ENCODE assay signal across 14 mouse cellular contexts in the genomic region with DNA sequence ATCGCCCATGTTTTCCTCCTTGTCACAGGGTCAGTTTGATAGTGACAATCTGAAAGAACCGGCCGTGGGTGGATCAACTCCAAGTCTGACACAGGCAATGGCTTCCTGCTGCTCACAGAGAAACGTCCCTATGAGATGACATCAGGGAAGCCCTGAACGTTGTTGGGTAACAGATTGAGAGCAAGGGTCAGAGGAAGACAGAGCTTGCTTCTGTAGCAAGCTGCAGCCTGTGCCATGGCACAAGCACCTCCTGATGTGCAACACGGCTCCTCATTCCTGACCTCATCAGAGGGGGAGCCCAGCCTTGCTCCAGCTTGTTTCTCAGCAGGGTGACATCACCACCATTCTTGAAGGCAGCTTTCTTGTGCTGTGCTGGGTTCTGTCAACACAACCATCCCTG. TPM values are rescaled to one million over a fixed set of nuclear protein-coding genes. Genes with fewer than 3 reads are reported as not detected.
A peak's percentile ranks its signal among the peaks of the same experiment; 100 is the strongest.
DNase-seq lines count a peak whose midpoint lies in the region; ATAC-seq and TF ChIP-seq lines count a peak whose summit lies in the region.
"Had no signal": no experiment of that assay in that cellular context is flagged by ENCODE, and none has a peak within 500 bp of the region (broad histone marks: within the 10 kb centered on the region; RNA-seq: fewer than 3 reads in every experiment).

No protein-coding gene starts in this region.

- in situ Hi-C loops in Patski (cut with MboI; ENCODE audit: low pct_unique_long_range_greater_than_20kb): no loop called here

- H3K4me3 ChIP-seq in heart, embryonic 14.5 days (ENCODE audit: control insufficient read depth in 1 of 2, insufficient read depth in 1 of 2, low read depth in 1 of 2, low read length in 2 of 2): no peak overlapping the region
- H3K4me3 ChIP-seq: embryonic facial prominence, embryonic 13.5 days; hindbrain, embryonic 15.5 days; midbrain, embryonic 10.5 days had no signal

- peak overlapping the region; percentile 48 to 80 for H3K27ac ChIP-seq in heart, embryonic 14.5 days (replicated peaks in 1 of 2; ENCODE audit: control insufficient read depth in 1 of 2, insufficient read depth in 1 of 2, low read depth in 2 of 2, low read length in 2 of 2)
- H3K27ac ChIP-seq: embryonic facial prominence, embryonic 13.5 days; hindbrain, embryonic 15.5 days; midbrain, embryonic 10.5 days had no signal

- no peaks in the 10 kb centered on the region for H3K9me3 ChIP-seq in heart, embryonic 14.5 days (ENCODE audit: control insufficient read depth, low read length)
- H3K9me3 ChIP-seq: embryonic facial prominence, embryonic 13.5 days; hindbrain, embryonic 15.5 days; midbrain, embryonic 10.5 days had no signal

- 16% methylated on average over 6 of the region's 6 CpGs for WGBS in heart, embryonic 14.5 days

- H3K4me1 ChIP-seq in heart, embryonic 14.5 days (ENCODE audit: control insufficient read depth in 2 of 2, insufficient read depth in 2 of 2, low read length in 2 of 2): peaks cover 17 to 23% of the 10 kb centered on the region in 2 experiments
- H3K4me1 ChIP-seq: hindbrain, embryonic 15.5 days; midbrain, embryonic 10.5 days had no signal

- no peak overlapping the region for H3K4me2 ChIP-seq in heart, embryonic 14.5 days (ENCODE audit: low read length)
- H3K4me2 ChIP-seq: embryonic facial prominence, embryonic 13.5 days; hindbrain, embryonic 15.5 days had no signal

- POLR2A ChIA-PET in Patski (lab: Charles Lee): no interaction called here

- no peak for DNase-seq in heart, adult 9 months (ENCODE audit: low spot score in 2 of 2)
- no peak for DNase-seq in Patski (ENCODE audit: low read depth, low spot score)
- peak; percentile 54 for DNase-seq in gonadal fat pad, adult 2 months (ENCODE audit: low read depth)
- peak; percentile 49 for DNase-seq in lung, postnatal 36 days
- DNase-seq in right cerebral cortex, postnatal 25 days: no peak
- no peak for DNase-seq in ovary, postnatal 14 days (ENCODE audit: low spot score)
- DNase-seq: cerebellum, postnatal 25 days; gastrocnemius, postnatal 36 days; kidney, adult 11 months; right cerebral cortex, adult 18-20 months had no signal

- no peak for TF ChIP-seq CTCF in Patski (IDR thresholded peaks at IDR 0.05)

- H3K36me3 ChIP-seq in heart, embryonic 14.5 days (ENCODE audit: control insufficient read depth, insufficient read depth, low read length): no peaks in the 10 kb centered on the region
- H3K36me3 ChIP-seq: embryonic facial prominence, embryonic 13.5 days; hindbrain, embryonic 15.5 days; midbrain, embryonic 10.5 days had no signal

- no peaks in the 10 kb centered on the region for H3K27me3 ChIP-seq in heart, embryonic 14.5 days (ENCODE audit: control insufficient read depth, insufficient read depth, low read length)
- H3K27me3 ChIP-seq in Patski: no peaks in the 10 kb centered on the region
- H3K27me3 ChIP-seq: embryonic facial prominence, embryonic 13.5 days had no signal

- H3K9ac ChIP-seq in heart, embryonic 14.5 days (ENCODE audit: low read length): no peak overlapping the region
- H3K9ac ChIP-seq: embryonic facial prominence, embryonic 13.5 days; hindbrain, embryonic 15.5 days had no signal

- no peak for ATAC-seq in heart, embryonic 14.5 days (ENCODE audit: insufficient number of reproducible peaks, insufficient read depth, low FRiP score, low read depth)
- ATAC-seq in Patski: peak; percentile 17

- CTCF ChIA-PET in Patski (lab: Charles Lee): interaction anchor here (1.2 kb wide), 1 partner anchor 92 kb away, joined by 3 read pairs; no protein-coding TSS in a partner anchor

RNA-seq across cellular contexts. Expression of a gene that starts 37.1 kb away (rescaled TPM):
- polyA plus RNA-seq in heart, embryonic 14.5 days (2014; fragmentation: Nextera tagmentation; extraction: Ambion mirVana): 41.0 and 41.2 TPM in 2 replicates
- polyA plus RNA-seq in Patski (2021): 58.4 TPM
- 5.7 and 6.8 TPM in 2 replicates for polyA plus RNA-seq in gonadal fat pad, adult 2 months (2012; rRNA removed)

Comparison
In these comparisons a context has a peak if more than half of its experiments do, and no peak if none do; other contexts are left out.
1. DNase-seq: peak in gonadal fat pad, adult 2 months (single experiment) and lung, postnatal 36 days (single experiment); none in heart, adult 9 months (0 of 2), Patski (single experiment), right cerebral cortex, postnatal 25 days (single experiment) and ovary, postnatal 14 days (single experiment).